In genomic region chr19:28579724-28580375, GRCm38 (mm10) we compare ENCODE assay signal across 12 mouse cellular contexts.
DNase-seq lines count a peak whose midpoint lies in the region; ATAC-seq and TF ChIP-seq lines count a peak whose summit lies in the region.
"Had no signal": no experiment of that assay in that cellular context is flagged by ENCODE, and none has a peak within 500 bp of the region (broad histone marks: within the 10 kb centered on the region; RNA-seq: fewer than 3 reads in every experiment).

No protein-coding gene starts in this region.

- H3K4me3 ChIP-seq in hindbrain, embryonic 14.5 days (replicated peaks; ENCODE audit: low read length) = no peak overlapping the region
- H3K4me3 ChIP-seq in hindbrain, embryonic 16.5 days (ENCODE audit: low read length) = no peak overlapping the region
- H3K4me3 ChIP-seq in forebrain, postnatal 0 days (ENCODE audit: low read depth, low read length) = no peak overlapping the region
- H3K4me3 ChIP-seq: liver, embryonic 15.5 days; neural tube, embryonic 13.5 days had no signal

- 0 out of 2 replicates have a peak overlapping the region, but pooled peaks have one; percentile 15 for H3K27ac ChIP-seq in hindbrain, embryonic 14.5 days
- H3K27ac ChIP-seq in hindbrain, embryonic 16.5 days (ENCODE audit: low read depth, low read length) = no peak overlapping the region
- peak overlapping the region; percentile 62; the same call in 1 of the 2 replicates for H3K27ac ChIP-seq in forebrain, postnatal 0 days (ENCODE audit: low read depth, low read length)
- H3K27ac ChIP-seq: liver, embryonic 15.5 days; neural tube, embryonic 13.5 days had no signal

- TF ChIP-seq CTCF in forebrain, postnatal 0 days (IDR thresholded peaks at IDR 0.05; ENCODE audit: low read depth) = no peak

- H3K27me3 ChIP-seq in hindbrain, embryonic 14.5 days (ENCODE audit: control insufficient read depth, insufficient read depth, low read length) = no peaks in the 10 kb centered on the region
- no peaks in the 10 kb centered on the region for H3K27me3 ChIP-seq in hindbrain, embryonic 16.5 days (replicated peaks; ENCODE audit: control insufficient read depth, insufficient read depth, low read length)
- no peaks in the 10 kb centered on the region for H3K27me3 ChIP-seq in forebrain, postnatal 0 days (ENCODE audit: insufficient read depth, low read length)
- H3K27me3 ChIP-seq: liver, embryonic 15.5 days; neural tube, embryonic 13.5 days had no signal

- H3K4me1 ChIP-seq in hindbrain, embryonic 14.5 days (replicated peaks; ENCODE audit: control insufficient read depth, insufficient read depth, low read length) = peaks cover 8% of the 10 kb centered on the region
- no peaks in the 10 kb centered on the region for H3K4me1 ChIP-seq in hindbrain, embryonic 16.5 days (ENCODE audit: control insufficient read depth, insufficient read depth, low read depth, low read length)
- H3K4me1 ChIP-seq in forebrain, postnatal 0 days (ENCODE audit: insufficient read depth) = peaks cover 7% of the 10 kb centered on the region
- H3K4me1 ChIP-seq: liver, embryonic 15.5 days had no signal

- H3K9me3 ChIP-seq in hindbrain, embryonic 14.5 days (ENCODE audit: control insufficient read depth, low read length) = no peaks in the 10 kb centered on the region
- no peaks in the 10 kb centered on the region for H3K9me3 ChIP-seq in hindbrain, embryonic 16.5 days (ENCODE audit: control insufficient read depth, low read length)
- H3K9me3 ChIP-seq in forebrain, postnatal 0 days (ENCODE audit: low read length) = no peaks in the 10 kb centered on the region
- H3K9me3 ChIP-seq: liver, embryonic 15.5 days; neural tube, embryonic 13.5 days had no signal

- H3K36me3 ChIP-seq in hindbrain, embryonic 14.5 days (replicated peaks; ENCODE audit: control insufficient read depth, insufficient read depth) = no peaks in the 10 kb centered on the region
- no peaks in the 10 kb centered on the region for H3K36me3 ChIP-seq in hindbrain, embryonic 16.5 days (ENCODE audit: control insufficient read depth, insufficient read depth, low read length)
- H3K36me3 ChIP-seq in forebrain, postnatal 0 days (ENCODE audit: insufficient read depth) = no peaks in the 10 kb centered on the region
- H3K36me3 ChIP-seq: liver, embryonic 15.5 days; neural tube, embryonic 13.5 days had no signal

- no peak overlapping the region for H3K4me2 ChIP-seq in hindbrain, embryonic 14.5 days (replicated peaks)
- H3K4me2 ChIP-seq in hindbrain, embryonic 16.5 days (ENCODE audit: low read length) = no peak overlapping the region
- 0 out of 2 replicates have a peak overlapping the region, but pooled peaks have one; percentile 17 for H3K4me2 ChIP-seq in forebrain, postnatal 0 days (ENCODE audit: low read depth)
- H3K4me2 ChIP-seq: liver, embryonic 15.5 days; neural tube, embryonic 13.5 days had no signal

- no peak overlapping the region for H3K9ac ChIP-seq in hindbrain, embryonic 14.5 days
- no peak overlapping the region for H3K9ac ChIP-seq in hindbrain, embryonic 16.5 days (ENCODE audit: low read depth, low read length)
- H3K9ac ChIP-seq in forebrain, postnatal 0 days = no peak overlapping the region
- H3K9ac ChIP-seq: liver, embryonic 15.5 days; neural tube, embryonic 13.5 days had no signal

- no peak for DNase-seq in hindbrain, embryonic 14.5 days (ENCODE audit: low spot score)
- peak; percentile 63 for DNase-seq in embryo, embryonic 10.5 days (ENCODE audit: low spot score)
- peak; percentile 43 for DNase-seq in forebrain, postnatal 0 days
- DNase-seq in retina, embryonic 14.5 days (ENCODE audit: low spot score) = peak; percentile 88
- no peak for DNase-seq in right cerebral cortex, postnatal 25 days
- no peak for DNase-seq in adrenal gland, postnatal 25 days
- DNase-seq in adrenal gland, adult (ENCODE audit: inconsistent age in 2 of 2, low spot score in 1 of 2) = no peak
- DNase-seq: B cell, adult 2 months; kidney, postnatal 10 days had no signal

- 35% methylated on average over 14 of the region's 14 CpGs for WGBS in hindbrain, embryonic 14.5 days
- 36% methylated on average over 14 of the region's 14 CpGs for WGBS in hindbrain, embryonic 16.5 days
- WGBS in forebrain, postnatal 0 days = 11% methylated on average over 14 of the region's 14 CpGs

- no peak for ATAC-seq in hindbrain, embryonic 14.5 days (ENCODE audit: low FRiP score)
- ATAC-seq in hindbrain, embryonic 16.5 days = no peak
- peak; percentile 71 for ATAC-seq in forebrain, postnatal 0 days

Comparison
In these comparisons a context has a peak if more than half of its experiments do, and no peak if none do; other contexts are left out.
1. DNase-seq: peak in embryo, embryonic 10.5 days (single experiment), forebrain, postnatal 0 days (single experiment) and retina, embryonic 14.5 days (single experiment); none in hindbrain, embryonic 14.5 days (single experiment), right cerebral cortex, postnatal 25 days (single experiment), adrenal gland, postnatal 25 days (single experiment) and adrenal gland, adult (0 of 2).